Mouse (Mus musculus): ENCODE results near the gene Lamp3.
"Not testable (repeated sequence)": the region's sequence is repeated elsewhere in the genome, so short reads cannot be mapped to it uniquely, and the experiment has no call there.

Lamp3 gene

DNA sequence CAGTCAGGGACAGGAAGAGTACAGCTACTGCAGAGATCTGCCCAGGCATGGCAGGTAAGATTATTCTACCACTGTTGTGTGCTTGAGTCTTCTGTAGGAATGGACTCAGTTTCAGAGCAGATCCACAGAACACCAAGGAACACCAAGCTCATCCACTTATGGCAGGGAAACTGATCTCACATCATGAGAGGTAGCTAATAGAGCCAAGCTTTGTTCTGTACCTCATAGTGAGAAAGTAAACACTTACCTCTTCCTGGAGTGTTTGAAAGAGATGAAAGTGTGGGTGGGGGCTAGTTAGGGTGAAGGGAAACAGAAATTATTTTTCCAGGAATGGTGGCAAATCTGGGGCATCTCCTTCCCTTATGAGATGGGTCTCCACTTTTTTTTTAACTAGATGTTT lies at the start of gene Lamp3:
Gene Lamp3 (minus strand): TSS at position 160 of the 400 bp plus-strand sequence.
- peak; percentile 47 for DNase-seq (ENCODE audit: low spot score)

GRCm38 (mm10) chr16:19732896-19733295 lies 26.7 kb upstream of the Lamp3 start:
- peak; percentile 11 for DNase-seq (ENCODE audit: low spot score)

- DNase-seq (ENCODE audit: low spot score), result not testable (repeated sequence)
Measured at GRCm38 (mm10) chr16:19724139-19724538, 18.0 kb upstream of the Lamp3 start.

DNA sequence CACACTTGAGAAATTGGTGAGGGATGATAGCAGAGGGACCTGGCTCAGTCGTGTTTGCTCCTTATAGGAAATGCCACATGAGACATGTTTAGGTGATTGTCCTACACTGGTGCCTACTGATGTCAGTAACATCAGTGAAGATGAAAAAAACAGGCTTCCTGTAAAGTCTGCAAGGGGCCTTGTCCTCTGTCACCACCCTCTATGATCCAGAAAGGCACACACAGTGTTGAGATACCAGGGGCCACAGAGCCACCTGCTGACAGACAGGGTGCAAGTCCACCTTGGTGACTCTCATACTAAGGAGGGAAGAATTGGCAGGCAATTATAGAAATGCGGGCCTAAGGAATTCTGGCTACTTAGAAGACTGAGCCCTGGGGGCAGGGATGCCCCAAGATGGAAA lies 14.8 kb upstream of the Lamp3 start:
- no peak for DNase-seq (ENCODE audit: low spot score)

DNA sequence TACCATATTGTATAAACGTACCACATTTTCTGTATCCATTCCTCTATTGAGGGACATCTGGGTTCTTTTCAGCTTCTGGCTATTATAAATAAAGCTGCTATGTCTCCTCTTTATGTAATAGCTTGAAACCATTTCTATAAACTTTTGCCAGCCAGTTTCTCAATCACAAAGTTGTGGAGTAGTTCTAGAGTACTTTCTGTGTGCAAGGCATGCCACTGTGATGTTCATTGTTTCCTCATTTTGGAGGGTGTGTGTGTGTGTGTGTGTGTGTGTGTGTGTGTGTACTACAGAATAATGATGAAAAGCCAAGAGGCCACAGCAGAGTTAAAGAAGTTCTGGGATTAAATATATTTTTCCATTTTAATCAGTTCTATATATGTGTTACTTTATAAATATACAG lies 1.2 kb upstream of the Lamp3 start:
- peak; percentile 60 for DNase-seq (ENCODE audit: low spot score)

GRCm38 (mm10) chr16:19699207-19699606 lies 7.0 kb downstream of the Lamp3 start:
- DNase-seq (ENCODE audit: low spot score), result peak; percentile 67

DNA sequence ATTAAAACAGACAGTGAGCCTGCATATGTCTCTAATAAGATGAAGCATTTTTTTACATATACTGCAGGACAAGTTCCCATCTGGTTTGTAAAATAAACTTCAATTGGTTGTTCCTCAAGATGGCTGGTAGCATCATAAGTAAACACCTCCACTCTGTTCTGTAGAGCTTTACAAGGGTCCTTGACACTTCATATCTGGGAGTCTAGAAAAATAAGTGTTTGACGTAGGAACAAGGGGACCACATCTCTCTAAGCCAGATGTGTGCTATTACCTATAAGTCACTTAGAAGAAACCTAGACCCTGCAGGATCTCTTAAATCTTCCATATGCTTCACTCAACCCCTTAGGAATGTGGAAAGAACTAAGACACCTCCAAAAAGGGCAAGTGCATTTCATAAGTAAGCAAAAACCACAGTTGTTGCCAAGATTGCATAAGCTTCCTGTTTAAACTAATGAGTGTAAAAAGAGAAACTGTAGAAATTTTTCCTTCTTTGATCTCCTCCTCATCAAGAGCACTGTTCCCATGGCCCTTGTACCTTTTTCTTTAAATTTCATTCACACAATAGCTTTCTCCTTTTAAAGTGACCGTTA lies 35.3 kb downstream of the Lamp3 start:
- peak; percentile 29 for DNase-seq (ENCODE audit: low spot score)

DNA sequence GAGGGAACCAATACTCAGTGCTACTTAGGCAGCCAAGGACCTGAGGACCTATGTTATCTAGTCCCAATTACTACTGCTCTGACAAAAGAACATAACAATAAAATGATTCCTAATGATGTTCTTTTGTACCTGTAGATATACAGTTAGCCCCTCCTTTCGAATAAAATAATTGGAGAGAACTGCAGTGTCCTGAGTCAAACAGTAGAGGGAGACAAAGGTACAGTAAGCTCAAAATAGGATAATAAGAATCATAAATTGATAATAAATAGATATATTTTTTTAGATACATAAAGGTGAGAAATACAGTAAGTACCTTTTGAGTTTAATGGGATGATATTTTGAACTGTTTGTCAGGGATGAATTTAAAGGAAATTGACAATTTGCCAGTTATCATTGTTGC lies 39.9 kb downstream of the Lamp3 start:
- no peak for DNase-seq (ENCODE audit: low spot score)

DNA sequence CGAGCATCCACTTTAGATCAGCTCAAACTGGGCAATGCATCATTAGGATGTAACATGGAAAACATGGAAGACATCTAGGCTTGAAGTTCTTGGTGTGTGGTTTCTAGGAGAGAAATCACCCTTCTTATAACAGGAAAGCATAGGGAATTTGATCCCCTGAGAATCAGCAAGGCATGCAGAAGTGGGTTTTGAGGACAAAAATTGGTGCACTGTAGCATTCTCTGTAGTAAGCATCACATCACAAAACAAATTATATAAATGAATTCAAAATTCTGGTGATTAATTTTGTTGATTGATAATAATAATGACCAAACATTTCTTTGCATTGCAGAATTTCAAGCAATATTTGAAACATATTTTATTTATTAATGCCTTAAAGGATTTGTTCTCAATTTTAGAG lies 76.4 kb downstream of the Lamp3 start, which contains the start of gene Olfr171:
Gene Olfr171 (minus strand): TSS at position 101 of the 400 bp plus-strand sequence.
- no peak for DNase-seq (ENCODE audit: low spot score)

DNA sequence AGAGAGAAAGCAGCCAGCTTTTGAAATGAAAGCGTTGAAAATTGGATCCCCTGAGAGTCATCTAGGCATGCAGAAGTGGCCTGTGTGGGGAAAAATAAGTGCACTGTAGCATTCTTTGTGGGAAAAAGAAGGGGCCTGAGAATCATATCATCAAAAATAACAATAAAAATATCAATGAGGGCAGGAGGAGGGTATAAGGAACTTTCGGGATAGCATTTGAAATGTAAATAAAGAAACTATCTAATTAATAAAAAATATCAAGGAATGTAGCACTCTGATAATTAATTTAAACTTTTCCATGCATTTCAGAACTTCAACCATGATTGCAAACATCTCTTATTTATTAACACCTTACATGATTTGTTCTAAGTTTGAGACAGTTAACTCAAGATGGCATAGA lies 94.4 kb downstream of the Lamp3 start, which contains the start of gene Olfr170:
Gene Olfr170 (minus strand): TSS at position 101 of the 400 bp plus-strand sequence.
- not testable (repeated sequence) for DNase-seq (ENCODE audit: low spot score)

All from lung, postnatal 25 days (tissue).